Mouse (Mus musculus) midbrain, embryonic 11.5 days (tissue): ENCODE measurements around the gene Ppp1r14d. TPM values are rescaled to one million over a fixed set of nuclear protein-coding genes. Genes with fewer than 3 reads are reported as not detected.
A peak's percentile ranks its signal among the peaks of the same experiment; 100 is the strongest.

ENCODE experiments used
- ATAC-seq: fragments of 200-750 bp; cut with Nextera tagmentation; 2 replicates; pipeline ENCODE4 v1.8.0; 2017; ENCODE audit warnings: moderate TSS enrichment, moderate library complexity; ENCODE audit not compliant: low FRiP score
- DNase-seq: peaks from one replicate; pipeline ENCODE4 v3.0.0; 2015; ENCODE audit warnings: low spot score; ENCODE audit errors: missing footprints
- H3K27ac ChIP-seq: fragments of 300-500 bp; sonication (generic); 2 replicates; pipeline ENCODE4 v1.5.1; 2014; ENCODE audit warnings: low read depth, low read length
- H3K27me3 ChIP-seq: fragments of 300-500 bp; sonication (generic); 2 replicates; pipeline ENCODE4 v1.6.1; 2014; ENCODE audit warnings: mild to moderate bottlenecking, low read length, moderate library complexity, mixed read lengths; ENCODE audit not compliant: control insufficient read depth, insufficient read depth
- H3K36me3 ChIP-seq: fragments of 300-500 bp; sonication (generic); 2 replicates; pipeline ENCODE4 v1.6.1; 2014; ENCODE audit warnings: mild to moderate bottlenecking, low read length, moderate library complexity, mixed read lengths; ENCODE audit not compliant: control insufficient read depth, insufficient read depth
- H3K4me1 ChIP-seq: fragments of 300-500 bp; sonication (generic); 2 replicates; pipeline ENCODE4 v1.6.1; 2014; ENCODE audit warnings: low read length; ENCODE audit not compliant: control insufficient read depth, insufficient read depth
- H3K4me2 ChIP-seq: fragments of 300-500 bp; sonication (generic); 2 replicates; pipeline ENCODE4 v1.6.1; 2014; ENCODE audit warnings: mild to moderate bottlenecking, moderate library complexity
- H3K4me3 ChIP-seq: fragments of 300-500 bp; sonication (generic); 2 replicates; pipeline ENCODE4 v1.5.1; 2014; ENCODE audit warnings: low read depth, low read length
- H3K9ac ChIP-seq: fragments of 300-500 bp; sonication (generic); 2 replicates; pipeline ENCODE4 v1.6.1; 2014; ENCODE audit warnings: low read length
- H3K9me3 ChIP-seq: fragments of 300-500 bp; sonication (generic); 2 replicates; pipeline ENCODE4 v1.6.1; 2016; ENCODE audit warnings: low read length; ENCODE audit not compliant: control insufficient read depth
- WGBS: fragments of 180-500 bp; shearing (Covaris S2); extraction: QIAGEN DNeasy Blood & Tissue Kit; methylation state at CpG from one replicate; pipeline ENCODE4 v1.1.7; 2014; 5-methylcytosine and 5-hydroxymethylcytosine counted together
- polyA plus RNA-seq: library from polyadenylated mRNA; unstranded; fragments of >200 nt; fragmentation: Nextera tagmentation; extraction: Ambion mirVana; gene quantifications from 2 replicates; pipeline ENCODE4 v1.2.1, GENCODE M21; 2014

Gene Ppp1r14d
- polyA plus RNA-seq: 0.21 TPM in 1 of 2 replicates, not detected in the other

GRCm38 (mm10) chr2:119229775-119230704, at the start of gene Ppp1r14d:
Gene Ppp1r14d, minus strand, starts transcription at chr2:119229906.
- H3K4me3 ChIP-seq: no peak within 1 kb of the TSS
- ATAC-seq (no peak), DNase-seq (no peak)
- no peaks in the 10 kb centered on the region for H3K36me3 ChIP-seq
- no peak within 1 kb of the TSS for H3K27ac ChIP-seq
- 73% methylated on average over 6 of the region's 6 CpGs for WGBS
- no peak within 1 kb of the TSS for H3K4me2 ChIP-seq
- H3K4me1 ChIP-seq: no peaks in the 10 kb centered on the region
- no peaks in the 10 kb centered on the region for H3K9me3 ChIP-seq
- H3K9ac ChIP-seq: no peak within 1 kb of the TSS
- no peaks in the 10 kb centered on the region; the same call in 1 of the 2 replicates for H3K27me3 ChIP-seq

GRCm38 (mm10) chr2:119277810-119278209, 48.1 kb upstream of the Ppp1r14d start:
- H3K4me3 ChIP-seq: no peak overlapping the region
- 89% methylated on average over 23 of the region's 23 CpGs for WGBS
- H3K4me1 ChIP-seq: no peaks in the 10 kb centered on the region
- H3K9ac ChIP-seq: no peak overlapping the region
- H3K9me3 ChIP-seq: no peaks in the 10 kb centered on the region
- ATAC-seq (no peak), DNase-seq (peak; percentile 35)
- no peak overlapping the region for H3K27ac ChIP-seq
- no peaks in the 10 kb centered on the region for H3K36me3 ChIP-seq
- no peak overlapping the region for H3K4me2 ChIP-seq
- no peaks in the 10 kb centered on the region for H3K27me3 ChIP-seq

- H3K27ac ChIP-seq: no peak overlapping the region
Observed at GRCm38 (mm10) chr2:119276926-119277325, 47.2 kb upstream of the Ppp1r14d start.

GRCm38 (mm10) chr2:119274126-119274525, 44.4 kb upstream of the Ppp1r14d start:
- Histone ChIP-seq H3K36me3 (no peaks in the 10 kb centered on the region), H3K4me2 (no peak overlapping the region), H3K27ac (no peak overlapping the region), H3K4me1 (peaks cover 5% of the 10 kb centered on the region; the same call in 1 of the 2 replicates), H3K9ac (no peak overlapping the region), H3K4me3 (no peak overlapping the region), H3K9me3 (no peaks in the 10 kb centered on the region), H3K27me3 (peaks cover 2% of the 10 kb centered on the region)
- ATAC-seq (no peak), DNase-seq (peak; percentile 28)
- WGBS: 73% methylated on average over 1 of the region's 1 CpGs

More at GRCm38 (mm10) chr2:119276926-119277325, 47.2 kb upstream of the Ppp1r14d start:
- Histone ChIP-seq H3K9me3 (no peaks in the 10 kb centered on the region), H3K9ac (no peak overlapping the region), H3K4me1 (no peaks in the 10 kb centered on the region), H3K27me3 (no peaks in the 10 kb centered on the region), H3K4me3 (no peak overlapping the region), H3K4me2 (no peak overlapping the region), H3K36me3 (no peaks in the 10 kb centered on the region)
- ATAC-seq: no peak
- 79% methylated on average over 7 of the region's 7 CpGs for WGBS
- DNase-seq: peak; percentile 8

- Histone ChIP-seq H3K4me2 (peak within 1 kb of the TSS; percentile 99), H3K4me3 (peak within 1 kb of the TSS; percentile 61), H3K36me3 (no peaks in the 10 kb centered on the region), H3K4me1 (peaks cover 5% of the 10 kb centered on the region; the same call in 1 of the 2 replicates), H3K9ac (peak within 1 kb of the TSS; percentile 68), H3K27me3 (peaks cover 2% of the 10 kb centered on the region), H3K27ac (no peak within 1 kb of the TSS), H3K9me3 (no peaks in the 10 kb centered on the region)
- under 1% methylated on average over 49 of the region's 49 CpGs for WGBS
- ATAC-seq: peak; percentile 90
- peak; percentile 92 for DNase-seq
Observed at GRCm38 (mm10) chr2:119270643-119271331, 41.1 kb upstream of the Ppp1r14d start, which contains the start of gene Rhov. Gene Rhov, minus strand, starts transcription at chr2:119271272.

- Histone ChIP-seq H3K4me3 (peak overlapping the region; percentile 61), H3K9ac (peak overlapping the region; percentile 68), H3K4me1 (peaks cover 5% of the 10 kb centered on the region; the same call in 1 of the 2 replicates), H3K27me3 (peaks cover 2% of the 10 kb centered on the region), H3K9me3 (no peaks in the 10 kb centered on the region), H3K4me2 (peak overlapping the region; percentile 99), H3K36me3 (no peaks in the 10 kb centered on the region), H3K27ac (no peak overlapping the region)
- DNase-seq (no peak), ATAC-seq (no peak)
- 47% methylated on average over 9 of the region's 9 CpGs for WGBS
Observed at GRCm38 (mm10) chr2:119270286-119270642, 40.6 kb upstream of the Ppp1r14d start.

- ATAC-seq: no peak
- Histone ChIP-seq H3K4me2 (no peak overlapping the region), H3K9me3 (no peaks in the 10 kb centered on the region), H3K4me1 (no peaks in the 10 kb centered on the region), H3K4me3 (no peak overlapping the region), H3K36me3 (no peaks in the 10 kb centered on the region), H3K9ac (no peak overlapping the region), H3K27ac (no peak overlapping the region), H3K27me3 (no peaks in the 10 kb centered on the region)
- 85% methylated on average over 5 of the region's 5 CpGs for WGBS
- no peak for DNase-seq
Observed at GRCm38 (mm10) chr2:119263813-119264212, 34.1 kb upstream of the Ppp1r14d start.

GRCm38 (mm10) chr2:119262978-119263377, 33.3 kb upstream of the Ppp1r14d start:
- H3K9ac ChIP-seq: no peak overlapping the region
- 65% methylated on average over 8 of the region's 8 CpGs for WGBS
- ATAC-seq (no peak), DNase-seq (no peak)
- no peak overlapping the region for H3K4me3 ChIP-seq
- H3K36me3 ChIP-seq: no peaks in the 10 kb centered on the region
- H3K27me3 ChIP-seq: no peaks in the 10 kb centered on the region
- no peak overlapping the region for H3K27ac ChIP-seq
- no peaks in the 10 kb centered on the region for H3K4me1 ChIP-seq
- no peak overlapping the region for H3K4me2 ChIP-seq
- H3K9me3 ChIP-seq: no peaks in the 10 kb centered on the region

GRCm38 (mm10) chr2:119261326-119261725, 31.6 kb upstream of the Ppp1r14d start:
- WGBS: 54% methylated on average over 2 of the region's 2 CpGs
- H3K4me3 ChIP-seq: no peak overlapping the region
- H3K36me3 ChIP-seq: no peaks in the 10 kb centered on the region
- no peaks in the 10 kb centered on the region for H3K9me3 ChIP-seq
- H3K27me3 ChIP-seq: no peaks in the 10 kb centered on the region
- H3K4me1 ChIP-seq: no peaks in the 10 kb centered on the region
- DNase-seq (no peak), ATAC-seq (no peak)
- H3K27ac ChIP-seq: no peak overlapping the region
- H3K9ac ChIP-seq: no peak overlapping the region
- H3K4me2 ChIP-seq: no peak overlapping the region
